Mouse (Mus musculus) testis, adult 2 months (tissue): ENCODE results near the gene Slc32a1.

Source experiments
- CTCF ChIP-seq: fragments of 200-500 bp; IDR thresholded peaks from 2 replicates; pipeline ENCODE4 v1.5.1; 2012; ENCODE audit warnings: low read depth, mild to moderate bottlenecking, inconsistent platforms, low read length, moderate library complexity; ENCODE audit not compliant: control insufficient read depth, insufficient read depth, insufficient replicate concordance
- POLR2A ChIP-seq: fragments of 200-500 bp; IDR thresholded peaks from 2 replicates; pipeline ENCODE4 v1.6.1; 2012; ENCODE audit warnings: low read depth, mild to moderate bottlenecking, inconsistent platforms, low read length, moderate library complexity; ENCODE audit not compliant: control insufficient read depth

GRCm38 (mm10) chr2:158595103-158595502 is 15.5 kb upstream of the Slc32a1 start:
- TF ChIP-seq CTCF, result no peak
- no peak for TF ChIP-seq POLR2A
